Mouse (Mus musculus) gastrocnemius, adult 18-20 months (tissue): ENCODE results near the gene Zfp993. TPM values are rescaled to one million over a fixed set of nuclear protein-coding genes. Genes with fewer than 3 reads are reported as not detected.
"Not testable (repeated sequence)": the region's sequence is repeated elsewhere in the genome, so short reads cannot be mapped to it uniquely, and the experiment has no call there.

Experiments
- DNase-seq: peaks from one replicate; pipeline ENCODE4 v3.0.0; 2021; ENCODE audit warnings: low spot score
- long read RNA-seq, 2 experiments: library from polyadenylated mRNA; stranded (forward); transcript quantifications; one replicate each; pipeline ENCODE4 v2.0.0; 2021
- total RNA-seq, 2 experiments: library from RNA; stranded (reverse); gene quantifications; 2 replicates each; pipeline ENCODE4 v1.2.3; 2021

The Zfp993 gene
- total RNA-seq: 1 to 10 TPM; 2.0 to 3.3 TPM
- long read RNA-seq, experiment 1: 0 reads
- long read RNA-seq, experiment 2: 0 reads

DNA sequence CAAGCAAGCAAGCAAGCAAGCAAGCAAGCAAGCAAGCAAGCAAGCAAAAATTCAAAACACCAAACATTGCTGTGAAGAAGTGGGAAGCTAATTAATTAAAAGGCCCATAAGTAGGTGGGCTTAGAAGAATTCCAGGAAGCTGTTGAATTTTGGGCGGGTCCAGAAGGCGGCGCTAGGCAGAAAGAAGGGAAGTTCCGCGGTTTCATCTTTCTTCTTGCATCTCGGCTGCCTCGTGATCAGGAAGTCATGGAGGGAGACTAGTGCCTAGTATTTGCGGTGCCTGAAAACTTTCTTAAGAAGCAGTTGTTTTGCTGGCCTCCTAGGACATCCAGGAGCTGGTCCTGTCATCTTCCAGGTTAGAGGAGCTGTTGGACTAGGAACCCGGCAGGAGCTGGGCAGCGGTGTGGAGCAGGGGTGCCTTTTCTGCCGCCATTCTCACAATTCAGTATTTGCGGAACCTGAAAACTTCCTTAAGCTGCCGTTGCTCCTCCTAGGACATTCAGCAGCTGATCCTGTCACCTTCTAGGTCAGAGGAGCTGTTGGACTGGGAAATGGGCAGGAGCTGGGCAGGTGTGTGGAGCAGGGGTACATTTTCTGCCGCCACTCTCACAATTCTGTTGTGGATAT, at the start of gene Zfp993:
Gene Zfp993 (plus strand): TSS at position 188 of the 627 bp plus-strand sequence.
- not testable (repeated sequence) for DNase-seq

- not testable (repeated sequence) for DNase-seq
Measured at GRCm38 (mm10) chr4:146579905-146580873, 30.6 kb upstream of the Zfp993 start.

- DNase-seq: not testable (repeated sequence)
Measured at GRCm38 (mm10) chr4:146603578-146604399, 7.0 kb upstream of the Zfp993 start.

GRCm38 (mm10) chr4:146644367-146644766, 33.6 kb downstream of the Zfp993 start:
- not testable (repeated sequence) for DNase-seq

GRCm38 (mm10) chr4:146649641-146650040, 38.9 kb downstream of the Zfp993 start:
- DNase-seq: not testable (repeated sequence)

GRCm38 (mm10) chr4:146650115-146650514, 39.4 kb downstream of the Zfp993 start:
- not testable (repeated sequence) for DNase-seq

DNA sequence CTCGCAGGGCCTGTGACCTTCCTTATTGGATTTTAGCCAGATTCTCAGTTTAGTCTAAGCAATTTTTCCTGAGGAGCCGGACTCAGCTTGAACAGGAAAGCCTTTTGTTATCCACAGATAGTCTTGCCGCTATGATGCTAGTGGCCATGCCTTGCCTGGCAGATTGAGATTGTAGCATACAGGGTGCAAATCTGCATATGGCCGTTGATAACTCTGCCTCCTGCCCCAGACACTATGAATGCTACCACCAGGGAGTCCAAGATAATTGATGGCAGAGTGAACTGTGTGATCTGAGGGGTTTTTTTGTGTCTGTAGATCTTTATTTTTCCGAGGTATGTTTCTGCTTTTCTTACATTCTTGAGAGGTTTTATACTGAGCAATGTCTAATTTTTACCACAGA, 39.9 kb downstream of the Zfp993 start:
- not testable (repeated sequence) for DNase-seq

Other genes with a start within 250 kb of the Zfp993 start
- gene Zfp992, start 161.9 kb upstream of the Zfp993 start, total RNA-seq: under 1 TPM; 0.48 to 0.52 TPM
- gene Zfp981, start 108.9 kb upstream of the Zfp993 start, total RNA-seq: under 1 TPM in 1 of 2 experiments, not detected in 1; 0.16 TPM